Mouse (Mus musculus) B cell, adult 2 months (primary cell): ENCODE results near the gene Ube2e2.
"Not testable (repeated sequence)": the region's sequence is repeated elsewhere in the genome, so short reads cannot be mapped to it uniquely, and the experiment has no call there.

Experiments
- DNase-seq, 2 experiments: peaks; one replicate each; pipeline ENCODE4 v3.0.0; 2022

The Ube2e2 gene

GRCm38 (mm10) chr14:18618603-18619002 lies 275.5 kb downstream of the Ube2e2 start:
- DNase-seq, result no peak

- DNase-seq, result no peak
Observed at GRCm38 (mm10) chr14:18601927-18602326, 292.1 kb downstream of the Ube2e2 start.

GRCm38 (mm10) chr14:18586239-18587034 lies 307.6 kb downstream of the Ube2e2 start:
- DNase-seq, result no peak

- no peak for DNase-seq
Observed at GRCm38 (mm10) chr14:18581735-18582134, 312.3 kb downstream of the Ube2e2 start.

- no peak for DNase-seq
Observed at GRCm38 (mm10) chr14:18574756-18575155, 319.3 kb downstream of the Ube2e2 start.

- no peak for DNase-seq
Observed at GRCm38 (mm10) chr14:18574130-18574721, 319.8 kb downstream of the Ube2e2 start.

- no peak for DNase-seq
Observed at GRCm38 (mm10) chr14:18573286-18573956, 320.6 kb downstream of the Ube2e2 start.

- DNase-seq, result no peak
Observed at GRCm38 (mm10) chr14:18572852-18573251, 321.2 kb downstream of the Ube2e2 start.

- DNase-seq, result no peak
Observed at GRCm38 (mm10) chr14:18569615-18570014, 324.5 kb downstream of the Ube2e2 start.

GRCm38 (mm10) chr14:18564999-18565398 lies 329.1 kb downstream of the Ube2e2 start:
- not testable (repeated sequence) for DNase-seq

- no peak for DNase-seq
Observed at GRCm38 (mm10) chr14:18555287-18555686, 338.8 kb downstream of the Ube2e2 start.

GRCm38 (mm10) chr14:18554627-18554988 lies 339.5 kb downstream of the Ube2e2 start:
- DNase-seq, result no peak

- DNase-seq, result no peak
Observed at GRCm38 (mm10) chr14:18553987-18554626, 340.0 kb downstream of the Ube2e2 start.

GRCm38 (mm10) chr14:18547541-18547940 lies 346.5 kb downstream of the Ube2e2 start:
- no peak for DNase-seq

- not testable (repeated sequence) for DNase-seq
Observed at GRCm38 (mm10) chr14:18539092-18539491, 355.0 kb downstream of the Ube2e2 start.

GRCm38 (mm10) chr14:18530899-18531298 lies 363.2 kb downstream of the Ube2e2 start:
- no peak for DNase-seq

GRCm38 (mm10) chr14:18530496-18530895 lies 363.6 kb downstream of the Ube2e2 start:
- no peak for DNase-seq
